Mouse (Mus musculus) bone marrow, adult 2 months (tissue): ENCODE data around the gene Klrb1f.

Experiments
- CTCF ChIP-seq: fragments of 200-500 bp; IDR thresholded peaks from 2 replicates; pipeline ENCODE4 v1.5.1; 2011; ENCODE audit warnings: low read length, control low read depth; ENCODE audit not compliant: control insufficient read depth, insufficient read depth
- POLR2A ChIP-seq: fragments of 200-500 bp; IDR thresholded peaks from 2 replicates; pipeline ENCODE4 v1.6.1; 2011; ENCODE audit warnings: low read depth, mild to moderate bottlenecking, control low read depth, low read length, borderline replicate concordance; ENCODE audit not compliant: control insufficient read depth

GRCm38 (mm10) chr6:129066530-129066929, 20.8 kb downstream of the Klrb1f start:
- TF ChIP-seq POLR2A (no peak), CTCF (no peak)
